Mouse (Mus musculus): ENCODE measurements around the gene Foxo1.

DNA sequence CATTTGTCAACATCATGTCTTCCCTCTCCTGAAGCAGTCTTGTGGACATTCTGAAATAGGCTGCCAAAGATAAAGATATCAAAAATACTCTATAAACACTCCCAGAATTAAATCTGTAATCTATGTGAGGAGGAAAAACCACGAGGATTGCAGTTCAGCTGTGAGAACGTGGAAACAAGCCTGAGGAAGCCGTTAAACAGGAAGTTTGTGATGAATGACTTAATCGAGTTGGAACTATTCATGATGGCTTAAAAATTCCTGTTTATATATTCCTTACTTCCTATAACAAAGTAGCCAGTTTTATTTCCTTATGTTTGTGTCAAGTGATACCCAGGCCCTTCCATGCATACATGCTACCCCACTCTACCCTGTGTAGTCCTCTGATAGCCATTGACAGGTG is 70.6 kb downstream of the Foxo1 start:
- TF ChIP-seq CTCF (IDR thresholded peaks at IDR 0.05; ENCODE audit: insufficient read depth, low read depth, low read length) (no peak), POLR2A (IDR thresholded peaks at IDR 0.05; ENCODE audit: insufficient read depth, low read depth, low read length) (no peak)

All from olfactory bulb, adult 2 months (tissue).